Mouse (Mus musculus): Measurements from ENCODE around the gene Hnrnpa0. TPM values are rescaled to one million over a fixed set of nuclear protein-coding genes. Genes with fewer than 3 reads are reported as not detected.

Hnrnpa0 gene
- total RNA-seq, 4 experiments from 2014 or later = 27.2 to 39.3 (median 33.8) TPM

DNA sequence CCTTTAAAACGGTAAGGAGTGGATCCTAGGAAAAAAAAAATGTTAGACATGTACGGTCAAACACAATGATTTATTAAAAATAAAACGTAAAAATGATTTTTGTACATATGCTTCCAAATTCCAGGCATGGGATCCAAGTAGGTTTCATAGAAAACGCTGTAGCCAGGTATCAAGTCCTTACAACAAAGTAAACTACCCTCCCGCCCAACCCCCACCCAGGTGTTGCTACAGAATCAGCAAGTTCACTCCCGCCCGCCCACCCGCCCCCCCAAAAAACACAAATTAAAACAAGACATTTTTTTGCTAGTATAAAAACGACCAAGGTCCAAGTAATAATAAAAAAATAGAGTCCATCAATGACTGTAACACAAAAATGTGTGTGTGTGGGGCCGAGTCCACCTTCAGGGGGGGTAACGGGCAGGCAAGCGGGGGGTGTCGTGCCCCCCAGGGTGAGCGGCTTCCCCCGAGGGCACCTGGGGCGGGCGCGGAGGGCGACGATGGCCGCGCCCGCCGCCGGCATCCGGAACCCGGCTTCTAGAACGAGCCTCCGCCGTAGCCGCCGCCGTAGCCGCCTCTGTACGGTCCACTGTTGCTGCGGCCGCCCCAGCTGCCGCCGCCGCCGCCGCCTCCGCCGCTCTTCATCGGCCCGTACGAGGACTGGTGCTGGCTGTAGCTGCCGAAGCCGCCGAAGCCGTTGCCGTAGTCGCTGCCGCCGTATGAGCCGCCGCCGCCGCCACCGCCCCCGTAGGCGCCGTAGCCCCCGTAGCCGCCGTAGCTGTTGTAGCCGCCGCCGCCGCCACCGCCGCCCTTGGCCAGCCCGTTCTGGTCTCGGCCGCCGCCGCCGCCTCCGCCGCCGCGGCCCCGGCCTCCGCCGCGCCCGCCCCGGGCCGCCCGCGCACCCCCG lies 1.2 kb downstream of the Hnrnpa0 start:
- DNase-seq (ENCODE audit: low spot score in 2 of 2) = no peak

DNA sequence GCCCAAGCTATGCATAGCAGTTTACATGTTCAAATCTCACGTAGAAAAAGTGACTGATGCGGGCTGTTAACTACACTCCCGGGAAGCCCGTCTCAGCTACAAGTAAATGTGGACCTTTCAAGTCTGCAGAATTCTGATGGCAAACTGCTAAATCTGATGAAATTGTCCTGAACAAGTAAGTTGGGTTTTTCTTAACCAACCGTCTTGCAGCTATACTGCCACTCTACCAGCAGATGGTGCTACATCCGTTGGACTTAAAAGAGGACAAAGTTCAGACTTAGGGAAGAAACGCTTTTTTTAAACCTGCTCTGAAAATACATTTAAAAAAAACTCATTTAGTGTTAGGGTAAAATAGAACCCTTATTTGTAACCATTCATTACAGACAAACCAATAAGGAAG lies 2.2 kb downstream of the Hnrnpa0 start:
- DNase-seq (ENCODE audit: low spot score in 2 of 2) = no peak

DNA sequence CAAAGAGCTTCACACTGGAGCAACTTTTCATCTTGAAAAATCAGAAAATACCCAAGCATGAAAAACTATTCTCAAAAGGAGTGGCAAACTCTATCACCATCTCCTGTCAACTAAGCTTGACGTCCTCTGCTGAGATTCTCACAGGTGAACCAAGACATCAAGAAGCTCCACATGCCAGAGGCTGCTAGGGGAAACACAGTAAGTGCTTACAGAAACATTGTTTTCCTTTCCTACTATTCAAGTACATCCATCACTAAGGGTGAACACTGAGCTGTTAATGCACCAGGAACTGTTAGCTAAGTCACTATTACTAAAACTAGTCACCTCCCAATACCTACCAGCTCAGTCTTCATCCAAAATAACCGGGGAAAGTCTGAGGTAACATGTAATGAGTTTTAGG lies 3.4 kb downstream of the Hnrnpa0 start:
- DNase-seq (ENCODE audit: low spot score in 2 of 2) = no peak

DNA sequence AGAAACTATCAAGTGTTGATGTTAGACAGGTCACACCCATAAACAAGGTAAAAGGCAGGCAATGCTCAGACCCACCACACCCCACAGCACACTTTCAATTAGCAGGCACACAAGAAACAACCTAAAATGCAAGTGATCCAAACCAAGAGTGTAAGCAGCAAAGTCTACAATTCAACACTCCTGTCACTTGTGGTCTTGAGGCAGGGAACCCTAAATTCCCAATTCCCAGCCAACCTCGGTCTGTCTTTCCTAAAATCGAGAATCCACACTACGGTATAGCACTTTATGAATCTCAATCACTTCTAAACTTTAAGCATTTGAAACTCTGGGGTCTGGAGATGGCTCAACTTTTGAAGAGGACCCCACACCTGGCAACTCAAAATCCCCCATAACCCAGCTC lies 4.1 kb downstream of the Hnrnpa0 start:
- no peak for DNase-seq (ENCODE audit: low spot score in 2 of 2)

DNA sequence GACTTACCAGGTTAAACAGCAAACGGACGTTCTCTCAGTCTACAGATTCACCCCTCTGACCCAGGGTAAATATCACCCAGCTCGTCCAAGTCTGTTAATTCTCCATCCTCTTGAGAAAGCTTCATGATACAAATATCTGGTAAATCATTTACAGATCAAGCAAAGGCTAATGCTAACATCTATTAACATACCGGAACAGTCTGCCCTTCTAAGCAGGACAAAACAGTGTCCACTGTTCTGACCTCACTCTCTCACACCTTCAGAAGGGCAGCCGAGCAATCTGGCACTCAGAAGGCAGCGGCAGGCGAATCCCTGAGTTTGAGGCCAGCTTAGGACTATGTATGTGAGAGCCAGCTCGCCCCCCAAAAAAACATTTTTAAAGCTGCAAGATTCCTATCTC lies 5.0 kb downstream of the Hnrnpa0 start:
- DNase-seq (ENCODE audit: low spot score in 2 of 2) = no peak

DNA sequence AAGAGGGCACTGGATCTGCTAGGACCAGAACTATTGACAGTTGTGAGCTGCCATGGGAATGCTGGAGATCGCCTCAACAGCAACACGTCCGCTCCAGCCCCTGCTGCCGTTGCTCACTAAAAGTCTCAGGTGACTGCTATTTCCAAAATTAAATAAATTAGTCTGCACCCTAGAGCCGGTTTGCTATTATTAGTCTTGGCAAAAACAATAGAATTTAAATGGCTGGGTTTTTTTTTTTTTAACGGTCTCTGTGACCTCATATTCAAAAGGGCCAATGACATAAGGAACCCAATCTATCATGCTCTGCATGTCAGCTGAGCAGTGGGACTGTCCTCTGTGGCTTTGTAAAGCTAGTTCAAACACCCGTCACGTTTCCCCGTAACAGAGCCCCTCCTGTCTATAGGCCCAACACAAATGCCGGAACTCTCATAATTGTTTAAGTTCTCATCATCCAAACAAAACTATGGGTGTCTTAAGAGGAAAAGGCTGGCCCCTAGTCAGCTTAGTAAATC lies 5.5 kb downstream of the Hnrnpa0 start:
- no peak for DNase-seq (ENCODE audit: low spot score in 2 of 2)

DNA sequence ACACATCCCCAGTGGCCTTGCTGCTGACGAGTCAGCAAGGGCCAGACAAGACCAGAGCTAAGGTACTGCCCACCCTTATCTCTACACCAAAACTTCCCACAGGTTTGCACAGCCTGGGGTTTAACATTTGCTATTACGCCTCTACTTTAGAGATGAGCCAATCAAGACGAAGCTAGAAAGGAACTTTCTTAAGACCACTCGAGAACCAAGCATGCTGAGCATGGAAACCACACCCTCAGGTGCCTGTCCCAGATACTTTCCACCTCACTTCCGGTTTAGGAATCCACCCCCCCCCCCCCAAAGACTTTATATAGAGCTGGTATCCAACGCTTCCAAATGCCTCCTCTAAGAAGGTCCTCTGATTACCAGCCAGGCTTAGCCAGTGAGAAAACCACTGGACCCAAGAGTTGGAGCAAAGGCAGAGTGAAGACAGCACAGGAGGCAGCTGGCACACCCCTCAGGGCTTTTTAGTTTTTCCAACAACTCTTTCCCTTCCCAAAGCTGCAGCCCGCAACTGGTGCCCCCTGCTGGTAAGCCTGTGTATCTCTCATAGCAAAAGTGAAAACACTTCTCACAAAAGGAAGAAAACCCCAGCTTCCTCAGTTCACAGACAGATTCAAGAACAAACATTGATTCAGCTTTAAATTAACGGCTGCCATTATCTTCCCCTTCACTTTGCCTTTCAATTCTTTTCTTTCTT lies 10.9 kb downstream of the Hnrnpa0 start:
- no peak for DNase-seq (ENCODE audit: low spot score in 2 of 2)

DNA sequence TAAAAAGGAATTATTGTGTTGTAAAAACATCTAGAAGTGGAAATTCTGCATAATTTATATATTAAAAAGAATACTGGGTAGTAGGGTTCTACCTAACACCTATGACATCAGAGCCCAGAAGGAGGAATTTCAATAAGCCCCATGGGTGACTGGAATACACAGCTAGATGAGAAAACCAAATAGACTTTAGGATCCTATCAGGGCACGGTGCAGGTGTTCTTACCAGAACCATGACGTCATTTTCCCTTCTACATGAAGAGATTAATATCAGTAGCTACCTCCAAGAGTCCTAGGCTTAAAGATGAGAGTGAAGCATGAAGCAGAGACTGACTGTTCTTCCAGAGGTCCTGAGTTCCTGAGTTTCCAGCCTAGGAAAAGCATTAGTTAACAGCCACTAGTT lies 11.6 kb downstream of the Hnrnpa0 start:
- no peak for DNase-seq (ENCODE audit: low spot score in 2 of 2)

DNA sequence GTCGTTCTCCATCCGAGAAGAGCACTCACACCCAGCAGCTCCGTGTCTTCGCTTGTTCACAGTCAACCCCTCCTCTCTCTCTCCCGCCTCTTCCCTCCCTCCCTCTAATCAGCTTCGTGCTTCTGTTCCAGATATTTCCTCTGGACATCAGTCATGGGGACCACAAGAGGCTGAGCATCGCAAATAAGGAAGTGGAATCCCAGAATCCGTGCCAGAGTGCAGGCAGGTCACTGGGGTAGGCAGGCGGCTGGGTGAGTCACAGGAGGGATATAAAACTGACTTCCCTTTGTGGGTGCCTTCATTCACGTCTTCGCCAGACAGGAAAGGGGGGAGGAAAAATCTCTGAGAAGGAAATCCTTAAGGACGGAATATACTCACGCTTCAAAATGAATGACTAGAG lies 13.1 kb downstream of the Hnrnpa0 start:
- no peak for DNase-seq (ENCODE audit: low spot score in 2 of 2)

DNA sequence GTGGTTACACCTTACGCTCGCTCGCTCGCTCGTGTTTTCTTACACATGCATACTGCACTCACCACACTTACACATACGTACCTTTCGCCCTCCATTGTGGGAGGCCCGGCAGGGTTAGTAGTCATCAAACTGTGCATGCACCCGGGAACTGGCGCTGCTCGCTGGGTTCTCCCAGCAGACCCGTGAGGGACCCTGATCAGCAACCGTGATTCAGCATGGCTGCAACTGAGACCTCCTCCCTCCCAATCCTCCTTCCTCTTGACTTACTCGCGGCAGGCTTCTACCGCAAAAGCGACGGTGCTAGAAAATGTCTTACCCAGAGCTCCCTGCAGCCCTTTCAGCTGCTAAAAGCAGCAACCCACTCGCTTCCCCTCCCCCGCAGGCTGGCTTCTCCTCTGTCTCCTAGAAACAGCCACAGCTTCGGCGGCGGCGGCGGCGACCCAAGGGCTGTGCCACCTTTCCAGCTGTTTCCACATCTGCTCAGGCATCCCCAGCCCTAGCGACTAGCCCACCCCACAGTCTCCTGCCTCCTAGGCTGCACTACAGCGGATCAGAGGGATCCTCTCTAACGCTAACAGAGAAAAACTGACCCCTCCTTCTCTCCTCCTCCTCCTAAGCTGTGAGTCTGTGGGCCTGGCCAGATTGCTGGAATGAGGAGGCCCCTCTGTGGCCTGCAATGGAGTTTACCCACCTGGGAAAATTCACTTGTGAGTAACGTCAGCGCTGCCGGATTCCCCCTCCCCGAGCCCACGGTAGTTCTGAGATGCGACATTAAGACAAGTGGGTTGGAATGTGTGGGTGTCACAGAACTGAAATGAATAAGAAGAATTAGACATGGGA lies 15.1 kb downstream of the Hnrnpa0 start, which contains the start of gene Klhl3:
Gene Klhl3, minus strand, starts transcription at position 532 of the 840 bp plus-strand sequence.
- no peak for DNase-seq (ENCODE audit: low spot score in 2 of 2)

DNA sequence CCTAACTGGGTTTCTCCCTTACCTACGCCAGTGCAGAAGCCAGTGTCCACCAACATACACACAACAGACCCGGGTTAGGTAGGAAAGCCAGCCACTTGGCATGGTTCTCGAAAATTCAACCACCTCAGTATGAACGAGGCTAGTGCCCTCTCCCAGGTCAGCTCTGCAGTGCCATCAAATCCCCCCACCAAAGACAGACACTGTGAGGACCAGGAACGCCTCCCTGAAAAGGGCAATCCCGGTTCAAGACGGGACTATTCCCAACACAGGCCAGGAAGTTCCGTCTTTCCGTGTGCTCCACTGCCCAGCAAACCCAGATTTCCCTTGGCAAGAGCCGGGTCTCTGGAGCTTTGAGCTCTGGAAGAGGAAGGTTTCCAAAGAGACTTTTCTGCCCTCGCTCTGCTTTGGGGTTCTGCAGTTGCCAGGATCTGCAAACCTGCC lies 15.7 kb downstream of the Hnrnpa0 start:
- no peak for DNase-seq (ENCODE audit: low spot score in 2 of 2)

DNA sequence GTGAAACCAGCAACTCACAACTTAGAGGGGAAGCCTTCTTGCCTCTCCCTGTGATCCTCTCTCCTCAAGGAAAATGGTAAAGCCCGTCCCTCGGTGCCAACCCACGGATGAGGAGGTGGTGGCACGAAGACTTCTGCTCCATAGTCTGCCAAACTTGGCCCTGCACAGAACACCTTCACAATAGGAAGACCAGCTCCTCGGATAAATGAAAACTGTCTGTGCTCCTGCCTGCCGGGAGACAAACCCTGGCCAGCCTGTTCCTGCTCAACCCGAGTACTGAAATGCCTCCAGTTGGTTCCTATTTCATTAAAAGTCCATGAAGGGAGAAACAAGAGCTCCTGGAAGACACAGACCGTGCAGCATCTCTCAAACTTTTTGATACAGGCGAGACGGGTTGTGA lies 16.2 kb downstream of the Hnrnpa0 start:
- no peak for DNase-seq (ENCODE audit: low spot score in 2 of 2)

DNA sequence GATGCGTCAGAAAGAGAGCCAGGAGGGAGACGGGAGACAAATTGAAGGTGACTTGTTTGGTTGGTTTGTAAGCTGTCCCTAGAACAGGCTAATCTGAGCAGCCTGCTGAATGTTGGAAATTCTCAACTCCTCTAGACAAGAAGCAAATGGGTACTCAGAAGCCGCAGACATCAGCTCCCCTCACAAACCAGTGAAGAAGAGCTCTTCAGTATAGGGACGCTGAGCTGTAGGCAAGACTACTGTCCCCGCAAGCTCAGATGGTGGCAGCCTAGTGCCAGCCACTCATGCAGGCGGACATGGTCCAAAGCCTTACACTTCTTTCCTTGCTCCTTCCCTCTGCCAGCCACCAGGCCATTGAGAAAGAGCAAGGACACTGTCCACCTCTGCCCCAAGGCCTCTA lies 17.1 kb downstream of the Hnrnpa0 start:
- DNase-seq (ENCODE audit: low spot score in 2 of 2) = no peak

DNA sequence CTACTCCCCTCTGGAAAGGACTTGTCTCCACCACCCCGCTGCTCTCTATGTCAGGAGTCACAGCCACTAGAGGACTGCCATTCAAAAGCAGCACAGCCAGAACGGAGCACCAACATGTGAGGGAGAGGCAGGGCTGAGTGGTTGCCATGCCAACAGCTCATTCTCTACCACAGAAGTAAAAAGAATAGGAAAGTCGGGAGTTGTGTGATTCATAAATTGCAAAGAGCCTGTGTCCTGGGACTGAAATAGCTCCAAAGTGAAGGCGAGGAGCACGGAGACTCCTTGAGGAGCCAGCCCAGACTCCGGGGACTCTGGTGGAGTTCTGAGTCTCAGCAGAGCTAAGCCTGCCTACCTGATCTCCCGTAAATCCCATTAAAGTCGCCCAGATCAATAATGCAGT lies 37.7 kb downstream of the Hnrnpa0 start:
- DNase-seq (ENCODE audit: low spot score in 2 of 2) = no peak

DNA sequence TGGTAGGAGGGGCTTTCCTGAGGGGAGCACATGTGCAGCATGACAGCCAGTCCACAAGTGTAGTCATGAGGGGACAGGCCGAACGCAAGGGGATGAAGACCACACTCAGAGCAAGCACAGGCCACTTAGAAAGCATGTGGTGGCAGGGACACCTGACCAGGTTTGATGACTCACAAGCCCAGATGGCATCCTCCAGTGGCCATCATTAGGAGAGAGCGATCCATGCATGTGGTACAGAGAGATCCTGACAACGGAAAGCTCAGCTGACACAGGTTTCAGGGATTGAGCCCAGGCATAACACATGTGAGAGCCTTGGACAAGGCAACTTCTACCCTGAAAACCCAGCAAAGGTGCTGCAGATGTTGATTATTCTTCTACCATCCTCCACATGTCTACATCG lies 44.0 kb downstream of the Hnrnpa0 start:
- DNase-seq (ENCODE audit: low spot score in 2 of 2) = no peak

DNA sequence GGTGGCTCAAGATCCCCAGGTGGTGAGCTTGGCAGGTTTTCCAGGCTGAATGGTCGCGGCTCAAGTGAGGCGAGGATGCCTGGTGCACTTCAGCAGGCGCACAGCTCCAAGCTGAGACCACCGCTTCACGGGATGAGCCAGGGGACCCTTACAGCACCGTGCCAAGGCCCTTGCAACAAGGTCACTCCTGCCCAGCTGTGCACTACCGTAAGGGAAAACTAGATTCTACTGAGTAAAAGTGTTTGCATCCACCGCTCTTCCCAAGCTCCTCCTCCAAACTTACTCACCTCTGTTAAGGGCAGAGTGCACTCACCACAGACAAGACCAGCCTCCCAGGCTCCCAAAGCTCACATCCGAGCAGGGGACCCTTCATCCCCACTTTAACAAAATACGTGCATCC lies 44.8 kb downstream of the Hnrnpa0 start:
- no peak for DNase-seq (ENCODE audit: low spot score in 2 of 2)

DNA sequence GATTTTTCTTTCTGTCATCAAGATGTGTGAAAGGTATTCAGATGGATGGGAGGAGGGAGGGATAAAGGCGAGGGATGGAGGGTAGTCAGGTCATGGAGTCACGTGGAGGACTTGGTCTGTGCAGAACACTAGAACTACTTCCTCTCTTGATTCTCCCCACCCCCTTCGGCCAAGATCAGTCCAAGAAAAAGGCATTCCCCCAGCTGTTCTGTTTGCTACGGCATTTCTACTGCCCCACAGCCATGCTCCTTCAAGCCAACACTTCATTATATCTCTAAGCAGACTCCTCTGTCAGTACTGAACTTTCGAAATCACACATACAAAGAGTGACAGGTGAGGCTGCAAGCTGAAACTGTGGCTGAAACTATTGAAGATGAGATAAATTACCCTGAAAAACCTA lies 45.3 kb downstream of the Hnrnpa0 start:
- no peak for DNase-seq (ENCODE audit: low spot score in 2 of 2)

DNA sequence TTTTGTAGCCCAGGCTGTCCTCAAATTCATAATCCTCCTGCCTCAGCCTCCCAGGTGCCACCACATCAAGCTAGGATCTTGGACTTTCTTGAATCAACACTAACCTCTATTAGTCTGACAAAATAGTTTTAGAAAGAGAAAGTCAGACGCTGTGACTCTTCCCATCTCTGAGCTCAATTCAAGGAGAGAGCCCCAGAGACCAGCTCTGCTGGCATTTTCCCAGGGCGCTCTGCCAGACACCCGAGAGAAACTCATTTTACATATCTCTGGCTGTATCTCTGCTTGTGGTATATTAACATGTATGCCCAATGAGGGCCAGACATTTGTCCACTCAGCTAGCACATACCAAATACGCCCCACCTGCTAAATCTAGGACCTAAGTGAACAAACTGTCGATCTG lies 50.0 kb downstream of the Hnrnpa0 start:
- no peak for DNase-seq (ENCODE audit: low spot score in 2 of 2)

Data from gastrocnemius, adult 8-10 months (tissue).